Mouse (Mus musculus) right cerebral cortex, adult 2 months (tissue): Measurements from ENCODE around the gene Gnb1.
"Not testable (repeated sequence)": the region's sequence is repeated elsewhere in the genome, so short reads cannot be mapped to it uniquely, and the experiment has no call there.

Source experiments
- DNase-seq, 2 experiments: peaks; one replicate each; pipeline ENCODE4 v3.0.0; 2021 to 2022; ENCODE audit warnings: low spot score in 2 of 2

Gene Gnb1

DNA sequence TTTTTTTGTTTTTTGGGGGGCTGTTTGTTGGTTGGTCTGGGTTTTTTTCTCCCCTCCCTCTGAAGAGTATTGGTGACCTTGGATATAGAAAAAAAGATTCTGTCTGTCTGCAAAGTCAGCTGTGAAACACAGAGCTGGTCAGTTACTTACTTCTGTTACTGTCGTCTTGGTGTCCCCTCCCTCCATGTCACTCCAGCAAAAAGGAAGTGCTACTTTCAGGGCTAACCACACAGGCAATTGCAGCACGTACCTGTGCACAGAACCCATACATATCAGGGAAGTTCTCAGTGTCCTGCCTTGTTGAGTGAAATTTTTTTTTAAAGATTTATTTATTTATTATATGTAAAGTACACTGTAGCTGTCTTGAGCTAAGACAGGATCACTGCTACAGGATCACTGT lies 59.3 kb downstream of the Gnb1 start:
- no peak for DNase-seq

- DNase-seq: no peak
Observed at GRCm38 (mm10) chr4:155551073-155551472, 59.9 kb downstream of the Gnb1 start.

GRCm38 (mm10) chr4:155552917-155553532 lies 61.9 kb downstream of the Gnb1 start:
- no peak for DNase-seq

DNA sequence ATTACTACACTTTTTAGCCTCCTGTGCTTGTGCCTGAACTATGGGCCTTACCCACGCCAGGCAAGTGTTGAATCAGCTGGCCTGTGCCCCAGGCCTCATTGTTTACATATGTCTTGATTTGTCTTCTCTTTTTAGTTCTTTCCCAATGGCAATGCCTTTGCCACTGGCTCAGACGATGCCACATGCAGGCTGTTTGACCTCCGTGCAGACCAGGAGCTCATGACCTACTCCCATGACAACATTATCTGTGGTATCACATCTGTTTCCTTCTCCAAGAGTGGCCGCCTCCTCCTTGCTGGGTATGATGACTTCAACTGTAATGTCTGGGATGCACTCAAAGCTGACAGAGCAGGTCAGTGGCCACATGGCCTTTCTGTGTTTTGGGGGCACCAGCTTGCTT lies 63.7 kb downstream of the Gnb1 start:
- DNase-seq: no peak

DNA sequence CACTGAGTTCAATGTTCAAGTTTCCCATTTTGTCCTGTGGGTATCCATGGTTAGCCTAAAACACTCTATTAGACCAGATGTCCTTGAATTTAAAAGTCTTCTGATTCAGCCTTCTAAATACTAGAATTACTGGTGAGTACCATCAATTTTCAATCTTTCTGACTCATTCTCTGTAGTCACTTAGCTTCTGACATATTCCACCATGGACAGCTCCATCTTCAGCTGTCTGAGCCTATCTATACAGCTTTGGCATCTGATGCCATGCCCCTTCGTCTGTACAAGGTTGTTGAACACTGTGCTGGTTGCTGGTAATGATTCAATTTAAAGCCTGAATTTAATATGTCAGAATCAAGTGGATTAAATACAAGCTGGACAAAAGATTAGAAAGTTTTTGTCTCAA lies 64.3 kb downstream of the Gnb1 start:
- DNase-seq: no peak

DNA sequence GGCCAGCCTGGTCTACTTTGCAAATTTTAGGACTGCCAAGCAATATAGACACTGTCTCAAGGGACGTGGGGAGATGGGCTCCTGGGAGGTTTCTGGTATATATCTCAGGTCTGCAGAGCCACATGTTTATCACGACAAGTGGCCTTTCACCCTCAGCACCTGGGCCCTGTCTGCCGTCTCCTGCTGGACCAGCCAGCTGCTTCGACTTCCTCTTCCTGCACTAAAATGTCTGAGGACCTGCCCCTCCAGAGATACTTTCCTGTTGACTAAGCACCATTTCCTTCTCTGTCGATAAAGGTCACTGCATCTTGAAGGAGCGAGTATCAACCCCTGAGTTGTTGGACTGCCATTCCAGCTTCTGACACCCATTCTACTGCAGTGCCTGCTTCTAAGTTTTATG lies 68.3 kb downstream of the Gnb1 start:
- DNase-seq: no peak

DNA sequence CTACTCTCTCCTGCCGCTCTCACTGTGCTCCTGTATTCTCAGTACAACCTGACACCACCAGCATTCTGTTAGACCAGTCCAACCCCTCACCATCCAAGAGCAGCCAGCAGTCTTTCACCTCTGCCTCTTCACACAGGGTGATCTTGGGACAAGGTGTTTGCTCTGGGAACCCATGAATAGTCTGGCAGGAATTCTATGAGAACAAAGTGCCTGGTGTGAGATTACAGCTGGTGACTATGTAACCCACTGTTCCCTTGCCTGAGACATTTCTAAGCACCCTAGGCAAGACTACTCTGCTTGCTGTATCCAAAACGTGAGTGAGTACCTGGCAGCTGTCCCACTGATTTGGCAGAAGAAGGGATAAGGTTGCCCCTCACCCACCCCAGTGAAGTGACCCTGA lies 69.8 kb downstream of the Gnb1 start:
- no peak for DNase-seq

DNA sequence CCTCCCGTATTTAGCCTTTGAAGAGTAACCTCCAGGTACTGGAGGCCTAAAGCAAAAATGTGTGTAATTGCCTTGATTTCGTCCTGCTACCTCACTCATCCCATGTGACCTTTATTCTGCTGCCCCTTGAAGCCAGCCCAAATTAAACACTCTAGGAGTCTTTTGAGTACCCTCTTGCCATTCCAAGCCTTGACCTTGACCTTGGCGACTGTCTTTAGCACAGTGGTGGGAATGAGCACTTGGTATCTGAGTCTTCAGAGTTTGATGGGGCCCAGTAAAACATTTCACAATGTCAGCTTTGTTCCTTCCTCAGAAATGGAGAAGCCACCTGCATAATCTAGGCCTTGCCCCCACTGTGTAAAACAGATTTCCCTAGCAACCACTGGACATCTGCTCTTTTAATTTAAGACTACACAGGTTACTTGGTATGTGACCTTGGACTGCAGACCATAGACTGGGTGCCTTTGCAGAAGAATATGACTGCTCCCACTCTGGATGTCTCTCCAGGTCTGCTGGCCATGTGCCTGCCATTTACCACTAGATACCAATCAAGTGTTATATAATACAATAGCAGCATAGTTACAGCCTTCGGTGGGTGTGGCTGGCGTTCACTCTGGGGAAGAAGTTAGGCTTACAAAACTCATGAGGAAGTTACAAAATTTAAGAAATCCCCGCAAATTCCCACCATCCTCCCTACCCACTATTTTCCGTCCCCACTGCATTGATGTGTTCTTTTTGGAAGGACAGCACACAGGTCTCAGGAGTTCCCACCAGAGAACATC lies 70.7 kb downstream of the Gnb1 start, which contains the start of gene Nadk:
Nadk (plus strand) TSS at position 718 of the 782 bp plus-strand sequence.
- no peak for DNase-seq

DNA sequence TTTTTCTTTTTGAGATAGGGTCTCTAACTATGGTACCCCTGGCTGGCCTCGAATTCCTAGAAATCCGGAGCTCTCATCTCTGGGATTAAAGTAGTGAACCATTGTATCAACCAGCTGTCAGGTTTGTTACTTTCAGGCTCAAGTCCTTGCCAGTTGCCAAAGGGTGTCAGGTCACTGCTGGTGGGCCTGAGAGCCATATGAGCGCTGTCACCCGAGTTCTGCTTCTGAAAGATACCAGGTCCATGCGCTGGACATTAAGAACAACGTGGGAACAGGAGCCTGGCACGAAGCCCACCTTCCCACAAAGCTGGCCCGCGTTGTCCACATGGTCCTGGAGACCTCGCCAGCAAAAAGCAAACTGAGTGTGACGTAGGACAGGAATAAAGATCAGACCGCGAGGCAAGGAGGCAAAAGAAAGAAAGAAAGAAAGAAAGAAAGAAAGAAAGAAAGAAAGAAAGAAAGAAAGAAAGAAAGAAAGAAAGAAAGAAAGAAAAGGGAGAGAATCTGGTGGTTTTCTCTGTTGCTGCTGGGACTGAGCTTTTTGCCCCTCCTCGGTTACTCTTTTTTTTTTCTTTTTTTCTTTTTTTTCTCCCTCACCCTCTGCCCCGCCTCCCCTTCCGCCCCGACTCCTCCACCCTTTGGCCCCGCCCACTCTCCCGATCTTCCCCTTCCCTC lies 71.7 kb downstream of the Gnb1 start:
- peak in 1 of 2 experiments; percentile 29 for DNase-seq

GRCm38 (mm10) chr4:155563400-155564231 lies 72.5 kb downstream of the Gnb1 start:
- DNase-seq: peak; percentile 90 to 92

GRCm38 (mm10) chr4:155564315-155565069 lies 73.3 kb downstream of the Gnb1 start:
- DNase-seq: no peak

- DNase-seq: no peak
Observed at GRCm38 (mm10) chr4:155566555-155566954, 75.4 kb downstream of the Gnb1 start.

DNA sequence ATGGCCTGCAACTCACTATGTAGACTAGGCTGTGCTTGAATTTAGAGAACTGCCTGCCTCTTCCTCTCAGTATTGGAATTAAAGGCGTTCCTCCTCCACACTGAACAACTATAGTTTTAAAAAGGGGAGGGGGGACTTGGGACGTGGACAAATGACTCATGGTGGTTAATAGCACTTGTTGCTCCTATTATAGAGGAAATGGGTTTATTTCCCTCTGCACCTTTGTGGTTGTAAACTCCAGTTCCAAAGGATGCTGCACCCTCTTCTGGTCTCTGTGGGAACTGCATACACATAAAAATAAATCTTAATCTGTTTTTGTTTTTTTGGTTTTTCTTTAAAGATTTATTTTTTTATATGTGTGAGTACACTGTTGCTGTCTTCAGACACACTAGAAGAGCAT lies 77.0 kb downstream of the Gnb1 start:
- no peak for DNase-seq

- no peak for DNase-seq
Observed at GRCm38 (mm10) chr4:155568632-155569370, 77.6 kb downstream of the Gnb1 start.

GRCm38 (mm10) chr4:155569818-155570217 lies 78.7 kb downstream of the Gnb1 start:
- DNase-seq: no peak

DNA sequence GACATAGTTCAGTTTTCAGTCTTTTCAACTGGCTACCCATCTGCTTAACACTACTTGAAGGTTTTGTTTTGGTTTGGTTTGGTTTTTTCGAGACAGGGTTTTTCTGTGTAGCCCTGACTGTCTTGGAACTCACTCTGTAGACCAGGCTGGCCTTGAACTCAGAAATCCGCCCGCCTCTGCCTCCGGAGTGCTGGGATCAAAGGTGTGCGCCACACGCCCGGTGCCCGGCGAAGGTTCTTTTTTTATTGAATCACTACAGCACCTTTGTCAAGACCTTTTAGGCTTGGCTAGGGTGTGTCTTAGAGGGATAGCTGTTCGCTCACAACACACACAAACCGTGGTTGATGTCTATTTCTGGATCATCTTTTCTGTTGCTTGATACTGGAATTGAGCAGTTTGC lies 79.2 kb downstream of the Gnb1 start:
- DNase-seq: not testable (repeated sequence)

- no peak for DNase-seq
Observed at GRCm38 (mm10) chr4:155571442-155571841, 80.3 kb downstream of the Gnb1 start.

DNA sequence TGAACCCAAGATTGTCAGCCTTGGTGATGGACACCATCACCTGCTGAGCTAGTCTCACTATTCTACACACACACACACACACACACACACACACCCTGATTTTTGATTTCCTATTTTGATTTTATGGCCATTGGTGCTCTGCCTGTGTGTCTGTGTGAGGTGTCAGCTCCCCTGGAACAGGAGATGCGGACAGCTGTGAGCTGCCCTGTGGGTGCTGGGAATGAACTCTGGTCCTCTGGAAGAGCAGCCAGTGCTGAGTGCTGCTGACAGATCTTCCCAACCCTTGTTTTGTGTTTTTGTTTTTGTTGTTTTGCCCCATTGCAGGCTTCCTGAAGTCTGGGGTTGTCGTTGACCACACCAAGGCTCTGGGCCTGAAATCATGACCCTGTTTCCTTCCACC lies 82.0 kb downstream of the Gnb1 start:
- DNase-seq: no peak

DNA sequence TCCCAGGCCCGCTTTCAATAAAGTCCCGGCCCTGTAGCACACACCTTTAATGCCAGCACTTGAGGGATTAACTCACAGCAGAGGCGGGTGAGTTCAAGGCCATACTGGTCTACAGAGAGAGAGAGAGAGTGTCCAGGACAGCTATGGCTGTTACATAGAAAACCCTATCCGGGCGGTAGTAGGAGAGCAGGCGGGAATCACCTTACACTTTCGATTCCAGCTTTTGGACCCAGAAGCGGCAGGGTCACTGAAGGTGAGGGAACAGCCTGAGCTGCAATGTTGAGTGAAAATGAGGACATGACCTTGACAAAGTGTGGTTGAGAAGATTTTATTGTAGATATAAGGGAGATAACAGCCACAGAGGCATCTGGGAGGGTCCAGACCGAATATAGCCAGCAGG lies 82.7 kb downstream of the Gnb1 start:
- DNase-seq: no peak

GRCm38 (mm10) chr4:155574931-155575330 lies 83.8 kb downstream of the Gnb1 start:
- DNase-seq: no peak

DNA sequence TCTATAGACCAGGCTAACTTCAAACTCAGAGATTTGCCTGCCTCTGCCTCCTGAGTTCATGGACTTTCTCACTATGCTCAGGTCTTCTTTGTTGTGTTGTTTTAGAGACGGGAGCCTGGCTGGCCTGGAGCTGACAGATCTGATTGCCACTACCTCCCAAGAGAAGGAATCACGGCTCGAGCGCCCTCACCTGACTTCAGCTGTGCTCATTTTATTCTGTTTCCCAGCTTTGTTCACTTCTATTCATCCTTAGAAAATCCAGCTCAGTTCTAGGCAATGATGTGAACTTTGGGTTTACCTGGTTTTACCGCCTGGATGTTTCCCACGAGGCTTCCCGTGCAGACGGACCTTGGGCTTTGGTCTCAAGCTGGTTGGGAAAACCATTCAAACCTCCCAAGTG lies 84.4 kb downstream of the Gnb1 start:
- DNase-seq: no peak
